Mouse (Mus musculus): ENCODE data around the gene Fsip1.
"Not testable (repeated sequence)": the region's sequence is repeated elsewhere in the genome, so short reads cannot be mapped to it uniquely, and the experiment has no call there.

Fsip1 gene

GRCm38 (mm10) chr2:118256621-118257053 lies at the start of gene Fsip1:
Fsip1 (minus strand) TSS chr2:118256966.
- DNase-seq (ENCODE audit: low spot score): peak; percentile 60

- no peak for DNase-seq (ENCODE audit: low spot score)
Measured at GRCm38 (mm10) chr2:118306522-118306895, 49.7 kb upstream of the Fsip1 start.

GRCm38 (mm10) chr2:118305827-118306521 lies 49.2 kb upstream of the Fsip1 start:
- no peak for DNase-seq (ENCODE audit: low spot score)

- DNase-seq (ENCODE audit: low spot score): no peak
Measured at GRCm38 (mm10) chr2:118303456-118303855, 46.7 kb upstream of the Fsip1 start.

- DNase-seq (ENCODE audit: low spot score): no peak
Measured at GRCm38 (mm10) chr2:118301656-118302055, 44.9 kb upstream of the Fsip1 start.

GRCm38 (mm10) chr2:118301041-118301545 lies 44.3 kb upstream of the Fsip1 start:
- no peak for DNase-seq (ENCODE audit: low spot score)

GRCm38 (mm10) chr2:118299981-118300380 lies 43.2 kb upstream of the Fsip1 start:
- DNase-seq (ENCODE audit: low spot score): no peak

- DNase-seq (ENCODE audit: low spot score): no peak
Measured at GRCm38 (mm10) chr2:118298601-118299000, 41.8 kb upstream of the Fsip1 start.

GRCm38 (mm10) chr2:118297966-118298365 lies 41.2 kb upstream of the Fsip1 start:
- DNase-seq (ENCODE audit: low spot score): no peak

GRCm38 (mm10) chr2:118295505-118295904 lies 38.7 kb upstream of the Fsip1 start:
- no peak for DNase-seq (ENCODE audit: low spot score)

- DNase-seq (ENCODE audit: low spot score): no peak
Measured at GRCm38 (mm10) chr2:118293583-118293982, 36.8 kb upstream of the Fsip1 start.

- DNase-seq (ENCODE audit: low spot score): not testable (repeated sequence)
Measured at GRCm38 (mm10) chr2:118289066-118289460, 32.3 kb upstream of the Fsip1 start.

GRCm38 (mm10) chr2:118288326-118289065 lies 31.7 kb upstream of the Fsip1 start:
- no peak for DNase-seq (ENCODE audit: low spot score)

- no peak for DNase-seq (ENCODE audit: low spot score)
Measured at GRCm38 (mm10) chr2:118287678-118288077, 30.9 kb upstream of the Fsip1 start.

GRCm38 (mm10) chr2:118282467-118282866 lies 25.7 kb upstream of the Fsip1 start:
- no peak for DNase-seq (ENCODE audit: low spot score)

GRCm38 (mm10) chr2:118278249-118278648 lies 21.5 kb upstream of the Fsip1 start:
- no peak for DNase-seq (ENCODE audit: low spot score)

- DNase-seq (ENCODE audit: low spot score): no peak
Measured at GRCm38 (mm10) chr2:118271606-118272005, 14.8 kb upstream of the Fsip1 start.

GRCm38 (mm10) chr2:118270213-118270612 lies 13.4 kb upstream of the Fsip1 start:
- DNase-seq (ENCODE audit: low spot score): peak; percentile 60

- DNase-seq (ENCODE audit: low spot score): no peak
Measured at GRCm38 (mm10) chr2:118263914-118264201, 7.1 kb upstream of the Fsip1 start.

GRCm38 (mm10) chr2:118263151-118263913 lies 6.6 kb upstream of the Fsip1 start:
- DNase-seq (ENCODE audit: low spot score): peak; percentile 63

GRCm38 (mm10) chr2:118262673-118263072 lies 5.9 kb upstream of the Fsip1 start:
- peak; percentile 66 for DNase-seq (ENCODE audit: low spot score)

GRCm38 (mm10) chr2:118259746-118260145 lies 3.0 kb upstream of the Fsip1 start:
- DNase-seq (ENCODE audit: low spot score): no peak

GRCm38 (mm10) chr2:118257094-118257493 lies 328 bp upstream of the Fsip1 start:
- DNase-seq (ENCODE audit: low spot score): no peak
